Mouse (Mus musculus) ES-Bruce4 (cell line): ENCODE results near the gene Olfr700. TPM values are rescaled to one million over a fixed set of nuclear protein-coding genes. Genes with fewer than 3 reads are reported as not detected.

Experiments used
- H3K27ac ChIP-seq: 2 replicates; pipeline ENCODE4 v1.5.1; 2012; ENCODE audit warnings: low read length, inconsistent platforms; ENCODE audit not compliant: insufficient read depth
- H3K27me3 ChIP-seq: 2 replicates; pipeline ENCODE4 v1.6.1; 2012; ENCODE audit warnings: mild to moderate bottlenecking, low read length, inconsistent platforms; ENCODE audit not compliant: control insufficient read depth, poor library complexity, insufficient read depth, severe bottlenecking
- H3K36me3 ChIP-seq: 2 replicates; pipeline ENCODE4 v1.6.1; 2012; ENCODE audit warnings: inconsistent platforms, mild to moderate bottlenecking, low read length, moderate library complexity; ENCODE audit not compliant: control insufficient read depth, poor library complexity, insufficient read depth, severe bottlenecking
- H3K4me1 ChIP-seq: one replicate; pipeline ENCODE4 v1.8.1; 2011; ENCODE audit warnings: low read length; ENCODE audit not compliant: control insufficient read depth, insufficient read depth
- H3K4me3 ChIP-seq: 2 replicates; pipeline ENCODE4 v1.5.1; 2011; ENCODE audit warnings: low read depth, mild to moderate bottlenecking, low read length
- H3K9ac ChIP-seq: 2 replicates; pipeline ENCODE4 v1.6.1; 2012; ENCODE audit warnings: low read depth, mild to moderate bottlenecking, inconsistent platforms; ENCODE audit not compliant: poor library complexity, severe bottlenecking
- H3K9me3 ChIP-seq: replicated peaks from 2 replicates; pipeline ENCODE4 v1.6.1; 2012; ENCODE audit warnings: mild to moderate bottlenecking, low read length, inconsistent platforms; ENCODE audit not compliant: control insufficient read depth, poor library complexity, insufficient read depth, severe bottlenecking
- CTCF ChIP-seq: IDR thresholded peaks from one replicate; pipeline ENCODE4 v1.8.1; 2011; ENCODE audit warnings: low read depth, low read length
- EP300 ChIP-seq: IDR thresholded peaks from 2 replicates; pipeline ENCODE4 v1.6.1; 2011; ENCODE audit warnings: low read depth, low read length; ENCODE audit not compliant: insufficient read depth
- POLR2A ChIP-seq: IDR thresholded peaks from one replicate; pipeline ENCODE4 v1.8.1; 2011; ENCODE audit warnings: low read length; ENCODE audit not compliant: insufficient read depth
- polyA plus RNA-seq: library from polyadenylated mRNA; stranded (reverse); fragments of >200 nt; gene quantifications from 2 replicates; pipeline ENCODE4 v1.2.4, GENCODE M21; 2011; ENCODE audit warnings: low read depth; ENCODE audit not compliant: missing spikeins, insufficient read depth, insufficient read length

Gene Olfr700
- polyA plus RNA-seq: not detected in 2 replicates

DNA sequence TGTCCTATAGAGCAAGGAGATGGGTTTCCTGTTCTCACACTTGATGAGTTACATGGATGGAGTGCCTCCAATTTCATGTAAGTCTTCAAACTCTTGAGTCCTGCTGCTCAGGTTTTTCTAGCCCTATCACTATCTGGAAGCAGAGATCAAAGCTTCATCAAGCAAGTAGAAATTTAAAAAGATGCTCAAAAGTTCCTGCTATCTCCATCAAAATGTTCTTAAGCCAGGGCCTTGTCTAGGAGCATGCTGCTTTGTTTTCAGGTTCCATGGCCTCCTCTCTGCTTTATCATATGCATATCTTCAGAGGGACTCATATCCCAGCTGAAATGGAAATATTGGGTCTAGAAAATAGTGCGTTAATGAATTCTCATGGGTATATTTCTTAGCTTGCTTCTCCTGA is at the start of gene Olfr700:
Olfr700 (minus strand) TSS at position 101 of the 400 bp plus-strand sequence.
- Histone ChIP-seq H3K36me3 (no peaks in the 10 kb centered on the region), H3K9ac (no peak within 1 kb of the TSS), H3K27ac (no peak within 1 kb of the TSS), H3K4me3 (no peak within 1 kb of the TSS), H3K27me3 (no peaks in the 10 kb centered on the region), H3K9me3 (no peaks in the 10 kb centered on the region), H3K4me1 (no peaks in the 10 kb centered on the region)
- TF ChIP-seq POLR2A (no peak), CTCF (no peak), EP300 (no peak)

DNA sequence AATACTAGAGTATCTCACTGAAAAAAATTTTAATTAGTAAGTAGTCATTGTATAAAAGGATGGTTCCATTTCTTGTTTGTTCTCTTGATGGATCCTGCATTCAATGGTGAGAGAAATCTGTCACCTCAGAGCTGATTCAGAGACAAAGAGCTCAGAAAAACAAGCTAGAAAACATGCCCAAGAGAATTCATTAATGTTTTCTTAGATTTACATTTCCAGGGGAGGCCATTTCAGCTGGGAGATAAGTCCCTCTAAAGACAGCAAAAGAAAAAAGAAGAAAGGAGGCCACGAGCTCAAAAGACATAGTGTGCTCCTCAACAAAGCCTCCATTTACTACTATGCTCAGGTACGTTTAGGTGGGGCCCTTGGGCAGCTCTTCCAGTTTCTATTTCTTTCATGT is 34.4 kb upstream of the Olfr700 start, which contains the start of gene Olfr703:
Olfr703 (plus strand) TSS at position 301 of the 400 bp plus-strand sequence.
- Histone ChIP-seq H3K36me3 (no peaks in the 10 kb centered on the region), H3K9ac (no peak within 1 kb of the TSS), H3K9me3 (no peaks in the 10 kb centered on the region), H3K27me3 (no peaks in the 10 kb centered on the region), H3K4me1 (no peaks in the 10 kb centered on the region), H3K4me3 (no peak within 1 kb of the TSS), H3K27ac (no peak within 1 kb of the TSS)
- no peak for TF ChIP-seq EP300
- TF ChIP-seq POLR2A: no peak
- TF ChIP-seq CTCF: no peak

DNA sequence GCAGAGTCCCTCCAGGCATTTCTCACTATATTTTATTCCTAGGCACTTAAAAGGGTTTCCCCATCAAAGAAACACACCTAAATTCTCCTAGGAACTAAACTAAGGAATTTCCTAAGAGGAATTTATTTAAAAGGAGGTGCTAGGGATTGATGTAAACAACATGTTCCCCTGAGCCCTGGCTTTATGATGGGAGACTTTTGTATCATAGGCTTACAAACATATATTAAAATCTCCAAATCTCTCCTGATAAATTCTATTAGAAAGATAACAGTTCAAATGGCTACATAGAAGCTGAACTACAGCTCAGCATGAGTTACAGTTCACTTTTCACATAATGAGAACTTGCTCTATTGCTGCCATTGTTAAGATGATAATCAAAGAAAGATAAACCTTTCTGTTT is 25.2 kb upstream of the Olfr700 start, which contains the start of gene Olfr702:
Olfr702 (minus strand) TSS at position 101 of the 400 bp plus-strand sequence.
- no peak for TF ChIP-seq POLR2A
- TF ChIP-seq CTCF: no peak
- no peak for TF ChIP-seq EP300
- H3K27ac ChIP-seq: no peak within 1 kb of the TSS
- no peaks in the 10 kb centered on the region for H3K4me1 ChIP-seq
- H3K36me3 ChIP-seq: no peaks in the 10 kb centered on the region
- H3K9ac ChIP-seq: no peak within 1 kb of the TSS
- H3K4me3 ChIP-seq: no peak within 1 kb of the TSS
- no peaks in the 10 kb centered on the region for H3K9me3 ChIP-seq
- no peaks in the 10 kb centered on the region for H3K27me3 ChIP-seq

DNA sequence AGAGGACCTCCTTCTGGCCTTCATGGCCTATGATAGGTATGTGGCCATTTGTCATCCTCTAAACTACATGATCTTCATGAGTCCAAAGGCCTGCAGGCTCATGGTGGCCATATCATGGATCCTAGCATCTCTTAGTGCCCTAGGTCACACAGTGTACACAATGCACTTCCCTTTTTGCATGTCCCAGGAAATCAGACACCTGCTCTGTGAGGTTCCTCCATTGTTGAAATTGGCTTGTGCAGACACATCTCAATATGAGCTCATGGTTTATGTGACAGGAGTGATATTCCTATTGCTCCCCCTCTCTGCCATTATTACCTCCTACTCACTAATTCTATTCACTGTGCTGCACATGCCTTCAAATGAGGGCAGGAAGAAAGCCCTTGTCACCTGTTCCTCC is 9.8 kb upstream of the Olfr700 start:
- no peaks in the 10 kb centered on the region for H3K9me3 ChIP-seq

DNA sequence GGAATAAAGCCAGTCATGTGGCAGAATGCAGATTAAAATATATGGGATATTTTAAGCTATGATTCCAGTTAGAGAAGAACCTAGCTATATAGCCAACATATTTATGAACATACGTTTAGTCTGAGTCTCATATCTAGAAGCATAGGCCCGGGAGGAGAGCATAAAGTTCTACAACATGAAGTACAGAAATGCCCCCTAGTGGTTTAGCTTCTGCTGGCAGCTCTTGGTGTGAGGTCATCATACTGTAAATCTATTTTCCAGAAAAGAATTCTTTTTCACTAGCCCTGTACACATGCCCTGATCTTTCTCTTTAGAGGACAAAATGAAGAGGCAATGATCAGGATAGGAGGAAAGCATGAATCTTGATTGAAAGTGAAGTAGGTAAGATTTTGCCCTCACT is 7.1 kb upstream of the Olfr700 start:
- TF ChIP-seq POLR2A (no peak), EP300 (no peak), CTCF (no peak)
- no peaks in the 10 kb centered on the region for H3K4me1 ChIP-seq
- no peak overlapping the region for H3K9ac ChIP-seq
- no peak overlapping the region for H3K4me3 ChIP-seq
- no peaks in the 10 kb centered on the region for H3K27me3 ChIP-seq
- no peaks in the 10 kb centered on the region for H3K36me3 ChIP-seq
- no peak overlapping the region for H3K27ac ChIP-seq
- no peaks in the 10 kb centered on the region for H3K9me3 ChIP-seq

More for the DNA sequence above, 9.8 kb upstream of the Olfr700 start:
- Histone ChIP-seq H3K4me3 (no peak overlapping the region), H3K27ac (no peak overlapping the region), H3K27me3 (no peaks in the 10 kb centered on the region), H3K9ac (no peak overlapping the region), H3K36me3 (no peaks in the 10 kb centered on the region), H3K4me1 (no peaks in the 10 kb centered on the region)
- TF ChIP-seq POLR2A: no peak

DNA sequence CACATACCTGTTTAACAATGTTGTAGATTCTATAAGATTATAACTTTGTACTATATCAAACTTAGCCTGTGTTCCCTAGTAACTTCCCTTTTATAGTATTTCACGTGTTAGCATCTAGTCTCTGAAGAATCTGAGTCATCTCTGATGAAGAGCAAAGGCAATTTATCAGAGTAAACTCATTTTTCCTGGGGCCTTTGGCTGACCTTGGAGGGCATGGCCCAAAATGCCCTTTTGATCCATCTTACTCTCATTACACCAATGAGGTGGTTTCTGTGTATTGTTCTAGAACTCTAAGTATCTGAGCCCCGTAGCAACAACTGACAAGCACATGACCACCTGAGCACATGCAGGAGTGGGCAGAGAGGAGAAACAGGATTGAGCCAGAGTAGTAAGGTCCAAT is 5.2 kb upstream of the Olfr700 start, which contains the start of gene Olfr701:
Olfr701 (plus strand) TSS at position 301 of the 400 bp plus-strand sequence.
- no peaks in the 10 kb centered on the region for H3K27me3 ChIP-seq

More for the DNA sequence above, 5.2 kb upstream of the Olfr700 start, which contains the start of gene Olfr701:
- no peaks in the 10 kb centered on the region for H3K36me3 ChIP-seq
- TF ChIP-seq POLR2A (no peak), EP300 (no peak), CTCF (no peak)
- no peaks in the 10 kb centered on the region for H3K4me1 ChIP-seq
- H3K9ac ChIP-seq: no peak within 1 kb of the TSS
- no peak within 1 kb of the TSS for H3K27ac ChIP-seq
- H3K4me3 ChIP-seq: no peak within 1 kb of the TSS
- no peaks in the 10 kb centered on the region for H3K9me3 ChIP-seq
